In genomic region chr4:88235941-88236340, GRCm38 (mm10) we compare ENCODE assay signal across 20 mouse cellular contexts.
DNase-seq lines count a peak whose midpoint lies in the region; ATAC-seq lines count a peak whose summit lies in the region.
"Had no signal": no experiment of that assay in that cellular context is flagged by ENCODE, and none has a peak within 500 bp of the region (broad histone marks: within the 10 kb centered on the region; RNA-seq: fewer than 3 reads in every experiment).

No protein-coding gene starts in this region.

- no peak for ATAC-seq in midbrain, embryonic 11.5 days (ENCODE audit: low FRiP score)
- ATAC-seq in midbrain, embryonic 14.5 days (ENCODE audit: low FRiP score, low TSS enrichment) = no peak
- ATAC-seq: forebrain, embryonic 14.5 days; forebrain, embryonic 16.5 days had no signal

- 75% methylated on average over 6 of the region's 6 CpGs for WGBS in midbrain, embryonic 11.5 days
- WGBS in midbrain, embryonic 14.5 days = 73% methylated on average over 6 of the region's 6 CpGs

- H3K27me3 ChIP-seq in midbrain, embryonic 11.5 days (ENCODE audit: control insufficient read depth, insufficient read depth, low read length) = no peaks in the 10 kb centered on the region
- no peaks in the 10 kb centered on the region for H3K27me3 ChIP-seq in midbrain, embryonic 14.5 days (ENCODE audit: control insufficient read depth, insufficient read depth, low read length)
- H3K27me3 ChIP-seq: embryonic facial prominence, embryonic 13.5 days; embryonic facial prominence, embryonic 15.5 days; forebrain, embryonic 12.5 days had no signal

- peak; percentile 1 to 6 for DNase-seq in adrenal gland, postnatal 36 days
- DNase-seq in adrenal gland, adult 8-10 months = no peak
- peak; percentile 9 for DNase-seq in embryo, embryonic 10.5 days (ENCODE audit: low spot score)
- DNase-seq in embryo, embryonic 11 days = no peak
- peak; percentile 80 for DNase-seq in midbrain, embryonic 11.5 days (ENCODE audit: low spot score, missing footprints)
- no peak for DNase-seq in midbrain, embryonic 14.5 days
- DNase-seq: adrenal gland, postnatal 14 days; cerebellum, adult 11 months; cerebellum, adult 18-20 months; cerebellum, adult 8-10 months; cerebellum, adult 9-11 months; cerebellum, postnatal 14 days; cerebellum, postnatal 36 days had no signal

- peaks cover 16% of the 10 kb centered on the region for H3K4me1 ChIP-seq in midbrain, embryonic 11.5 days (ENCODE audit: control insufficient read depth, insufficient read depth, low read length)
- H3K4me1 ChIP-seq in midbrain, embryonic 14.5 days (ENCODE audit: control insufficient read depth, insufficient read depth, low read length) = peaks cover 27% of the 10 kb centered on the region
- H3K4me1 ChIP-seq: embryonic facial prominence, embryonic 15.5 days had no signal

- no peak overlapping the region for H3K9ac ChIP-seq in midbrain, embryonic 11.5 days (ENCODE audit: low read length)
- H3K9ac ChIP-seq in midbrain, embryonic 14.5 days (replicated peaks; ENCODE audit: low read length) = no peak overlapping the region
- H3K9ac ChIP-seq: embryonic facial prominence, embryonic 13.5 days; embryonic facial prominence, embryonic 15.5 days; forebrain, embryonic 12.5 days had no signal

- H3K4me2 ChIP-seq in midbrain, embryonic 11.5 days = no peak overlapping the region
- H3K4me2 ChIP-seq in midbrain, embryonic 14.5 days (ENCODE audit: low read length) = no peak overlapping the region
- H3K4me2 ChIP-seq: embryonic facial prominence, embryonic 13.5 days; embryonic facial prominence, embryonic 15.5 days; forebrain, embryonic 12.5 days had no signal

- no peak overlapping the region for H3K4me3 ChIP-seq in midbrain, embryonic 11.5 days (ENCODE audit: low read depth, low read length)
- H3K4me3 ChIP-seq in midbrain, embryonic 14.5 days (replicated peaks; ENCODE audit: low read depth, low read length) = no peak overlapping the region
- H3K4me3 ChIP-seq: embryonic facial prominence, embryonic 13.5 days; embryonic facial prominence, embryonic 15.5 days; erythroblast, embryonic 14.5 days; forebrain, embryonic 10.5 days; forebrain, embryonic 12.5 days had no signal

- no peaks in the 10 kb centered on the region for H3K36me3 ChIP-seq in midbrain, embryonic 11.5 days (ENCODE audit: control insufficient read depth, insufficient read depth, low read length)
- H3K36me3 ChIP-seq in midbrain, embryonic 14.5 days (ENCODE audit: control insufficient read depth, insufficient read depth, low read length) = no peaks in the 10 kb centered on the region
- H3K36me3 ChIP-seq: embryonic facial prominence, embryonic 13.5 days; embryonic facial prominence, embryonic 15.5 days; forebrain, embryonic 10.5 days; forebrain, embryonic 12.5 days had no signal

- no peak overlapping the region for H3K27ac ChIP-seq in midbrain, embryonic 11.5 days (ENCODE audit: low read depth, low read length)
- no peak overlapping the region for H3K27ac ChIP-seq in midbrain, embryonic 14.5 days (replicated peaks; ENCODE audit: low read depth, low read length)
- H3K27ac ChIP-seq: embryonic facial prominence, embryonic 13.5 days; embryonic facial prominence, embryonic 15.5 days; forebrain, embryonic 10.5 days; forebrain, embryonic 12.5 days had no signal

- H3K9me3 ChIP-seq in midbrain, embryonic 11.5 days (ENCODE audit: control insufficient read depth, low read length) = no peaks in the 10 kb centered on the region
- H3K9me3 ChIP-seq in midbrain, embryonic 14.5 days (ENCODE audit: control insufficient read depth, low read length) = no peaks in the 10 kb centered on the region
- H3K9me3 ChIP-seq: embryonic facial prominence, embryonic 13.5 days; embryonic facial prominence, embryonic 15.5 days; forebrain, embryonic 10.5 days; forebrain, embryonic 12.5 days had no signal

Comparison
In these comparisons a context has a peak if more than half of its experiments do, and no peak if none do; other contexts are left out.
1. DNase-seq: peak in adrenal gland, postnatal 36 days (2 of 2), embryo, embryonic 10.5 days (single experiment) and midbrain, embryonic 11.5 days (single experiment); none in adrenal gland, adult 8-10 months (single experiment), embryo, embryonic 11 days (single experiment) and midbrain, embryonic 14.5 days (single experiment).